Mouse (Mus musculus) midbrain, embryonic 11.5 days (tissue): ENCODE results near the gene Apaf1. TPM values are rescaled to one million over a fixed set of nuclear protein-coding genes. Genes with fewer than 3 reads are reported as not detected.

Experiments
- ATAC-seq: fragments of 200-750 bp; cut with Nextera tagmentation; 2 replicates; pipeline ENCODE4 v1.8.0; 2017; ENCODE audit warnings: moderate TSS enrichment, moderate library complexity; ENCODE audit not compliant: low FRiP score
- DNase-seq: peaks from one replicate; pipeline ENCODE4 v3.0.0; 2015; ENCODE audit warnings: low spot score; ENCODE audit errors: missing footprints
- H3K27ac ChIP-seq: fragments of 300-500 bp; sonication (generic); 2 replicates; pipeline ENCODE4 v1.5.1; 2014; ENCODE audit warnings: low read depth, low read length
- H3K27me3 ChIP-seq: fragments of 300-500 bp; sonication (generic); 2 replicates; pipeline ENCODE4 v1.6.1; 2014; ENCODE audit warnings: mild to moderate bottlenecking, low read length, moderate library complexity, mixed read lengths; ENCODE audit not compliant: control insufficient read depth, insufficient read depth
- H3K36me3 ChIP-seq: fragments of 300-500 bp; sonication (generic); 2 replicates; pipeline ENCODE4 v1.6.1; 2014; ENCODE audit warnings: mild to moderate bottlenecking, low read length, moderate library complexity, mixed read lengths; ENCODE audit not compliant: control insufficient read depth, insufficient read depth
- H3K4me1 ChIP-seq: fragments of 300-500 bp; sonication (generic); 2 replicates; pipeline ENCODE4 v1.6.1; 2014; ENCODE audit warnings: low read length; ENCODE audit not compliant: control insufficient read depth, insufficient read depth
- H3K4me2 ChIP-seq: fragments of 300-500 bp; sonication (generic); 2 replicates; pipeline ENCODE4 v1.6.1; 2014; ENCODE audit warnings: mild to moderate bottlenecking, moderate library complexity
- H3K4me3 ChIP-seq: fragments of 300-500 bp; sonication (generic); 2 replicates; pipeline ENCODE4 v1.5.1; 2014; ENCODE audit warnings: low read depth, low read length
- H3K9ac ChIP-seq: fragments of 300-500 bp; sonication (generic); 2 replicates; pipeline ENCODE4 v1.6.1; 2014; ENCODE audit warnings: low read length
- H3K9me3 ChIP-seq: fragments of 300-500 bp; sonication (generic); 2 replicates; pipeline ENCODE4 v1.6.1; 2016; ENCODE audit warnings: low read length; ENCODE audit not compliant: control insufficient read depth
- WGBS: fragments of 180-500 bp; shearing (Covaris S2); extraction: QIAGEN DNeasy Blood & Tissue Kit; methylation state at CpG from one replicate; pipeline ENCODE4 v1.1.7; 2014; 5-methylcytosine and 5-hydroxymethylcytosine counted together
- polyA plus RNA-seq: library from polyadenylated mRNA; unstranded; fragments of >200 nt; fragmentation: Nextera tagmentation; extraction: Ambion mirVana; gene quantifications from 2 replicates; pipeline ENCODE4 v1.2.1, GENCODE M21; 2014

Apaf1 gene
- polyA plus RNA-seq, 1 experiment from 2014 or later, result 23.9 TPM

DNA sequence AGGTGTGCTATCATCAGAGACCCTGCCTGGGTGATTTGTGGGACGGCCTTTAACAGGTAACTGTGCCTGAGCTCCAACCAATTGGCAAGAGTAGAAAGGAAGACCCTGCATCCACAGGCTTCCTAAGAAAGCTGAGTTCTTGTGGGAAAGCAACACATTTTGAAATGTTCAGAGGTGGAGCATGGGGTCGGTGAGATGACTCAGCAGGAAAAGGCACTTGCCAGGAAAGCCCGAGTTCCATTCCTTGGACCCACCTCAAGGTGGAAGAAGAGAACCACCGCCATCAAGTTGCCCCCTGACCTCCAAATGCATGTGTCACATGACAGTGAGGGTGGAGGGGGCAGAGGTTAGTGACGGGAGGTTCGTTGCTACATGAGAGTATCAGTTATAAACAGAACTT lies 108.1 kb downstream of the Apaf1 start:
- peaks cover 3% of the 10 kb centered on the region; the same call in 1 of the 2 replicates for H3K4me1 ChIP-seq
- no peak overlapping the region for H3K9ac ChIP-seq
- peaks cover 10% of the 10 kb centered on the region for H3K27me3 ChIP-seq
- no peaks in the 10 kb centered on the region for H3K9me3 ChIP-seq
- H3K36me3 ChIP-seq, result no peaks in the 10 kb centered on the region
- H3K4me3 ChIP-seq, result no peak overlapping the region
- 89% methylated on average over 6 of the region's 6 CpGs for WGBS
- no peak overlapping the region for H3K27ac ChIP-seq
- no peak for ATAC-seq
- H3K4me2 ChIP-seq, result no peak overlapping the region
- DNase-seq, result peak; percentile 73

DNA sequence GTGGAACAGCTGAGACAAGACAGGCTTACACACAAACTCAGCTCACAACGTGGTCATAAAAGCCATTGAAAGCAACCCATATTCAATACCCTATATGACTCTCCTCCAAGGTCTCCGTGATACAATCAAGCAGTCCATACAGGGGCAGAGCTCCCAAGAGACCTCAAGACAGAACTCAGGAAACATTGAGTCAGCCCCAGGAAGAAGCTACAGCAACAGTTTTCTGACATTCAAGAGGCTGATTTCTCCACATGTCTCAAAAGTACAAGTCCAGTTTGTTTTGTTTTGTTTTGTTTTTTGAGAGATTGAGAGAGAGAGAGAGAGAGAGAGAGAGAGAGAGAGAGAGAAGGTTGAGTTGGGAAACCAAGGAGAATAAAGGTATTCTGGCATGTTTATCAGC lies 108.5 kb downstream of the Apaf1 start:
- no peaks in the 10 kb centered on the region for H3K36me3 ChIP-seq
- H3K4me1 ChIP-seq, result peaks cover 3% of the 10 kb centered on the region; the same call in 1 of the 2 replicates
- 75% methylated on average over 2 of the region's 2 CpGs for WGBS
- H3K27ac ChIP-seq, result no peak overlapping the region
- peaks cover 14% of the 10 kb centered on the region for H3K27me3 ChIP-seq
- H3K9me3 ChIP-seq, result no peaks in the 10 kb centered on the region
- H3K4me3 ChIP-seq, result no peak overlapping the region
- peak; percentile 2 for DNase-seq
- no peak overlapping the region for H3K9ac ChIP-seq
- ATAC-seq, result no peak
- no peak overlapping the region for H3K4me2 ChIP-seq

DNA sequence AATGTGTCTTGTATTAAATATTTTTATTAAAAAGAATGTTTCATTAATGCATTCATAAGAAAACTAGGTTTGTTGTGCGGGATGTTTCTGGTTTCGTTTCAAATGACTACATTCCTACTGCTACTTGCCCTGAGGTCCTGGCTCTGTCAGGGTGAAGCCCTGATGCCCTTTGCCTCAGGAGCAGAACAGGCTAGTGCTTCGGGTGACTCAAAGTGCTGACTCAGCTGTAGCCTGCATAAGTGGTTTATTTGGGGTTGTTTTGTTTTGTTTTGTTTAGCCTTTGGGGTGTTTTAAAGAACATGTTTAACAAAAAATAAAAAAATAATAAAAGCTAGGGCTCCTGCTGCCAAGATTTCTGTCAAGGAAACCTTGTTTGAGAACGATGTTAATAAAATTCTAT lies 112.0 kb downstream of the Apaf1 start:
- H3K4me1 ChIP-seq, result peaks cover 3% of the 10 kb centered on the region; the same call in 1 of the 2 replicates
- no peak overlapping the region for H3K4me3 ChIP-seq
- ATAC-seq (no peak), DNase-seq (peak; percentile 87)
- H3K4me2 ChIP-seq, result no peak overlapping the region
- 40% methylated on average over 4 of the region's 4 CpGs for WGBS
- H3K27me3 ChIP-seq, result peaks cover 27% of the 10 kb centered on the region
- H3K9ac ChIP-seq, result no peak overlapping the region
- H3K27ac ChIP-seq, result no peak overlapping the region
- H3K9me3 ChIP-seq, result no peaks in the 10 kb centered on the region
- no peaks in the 10 kb centered on the region for H3K36me3 ChIP-seq

DNA sequence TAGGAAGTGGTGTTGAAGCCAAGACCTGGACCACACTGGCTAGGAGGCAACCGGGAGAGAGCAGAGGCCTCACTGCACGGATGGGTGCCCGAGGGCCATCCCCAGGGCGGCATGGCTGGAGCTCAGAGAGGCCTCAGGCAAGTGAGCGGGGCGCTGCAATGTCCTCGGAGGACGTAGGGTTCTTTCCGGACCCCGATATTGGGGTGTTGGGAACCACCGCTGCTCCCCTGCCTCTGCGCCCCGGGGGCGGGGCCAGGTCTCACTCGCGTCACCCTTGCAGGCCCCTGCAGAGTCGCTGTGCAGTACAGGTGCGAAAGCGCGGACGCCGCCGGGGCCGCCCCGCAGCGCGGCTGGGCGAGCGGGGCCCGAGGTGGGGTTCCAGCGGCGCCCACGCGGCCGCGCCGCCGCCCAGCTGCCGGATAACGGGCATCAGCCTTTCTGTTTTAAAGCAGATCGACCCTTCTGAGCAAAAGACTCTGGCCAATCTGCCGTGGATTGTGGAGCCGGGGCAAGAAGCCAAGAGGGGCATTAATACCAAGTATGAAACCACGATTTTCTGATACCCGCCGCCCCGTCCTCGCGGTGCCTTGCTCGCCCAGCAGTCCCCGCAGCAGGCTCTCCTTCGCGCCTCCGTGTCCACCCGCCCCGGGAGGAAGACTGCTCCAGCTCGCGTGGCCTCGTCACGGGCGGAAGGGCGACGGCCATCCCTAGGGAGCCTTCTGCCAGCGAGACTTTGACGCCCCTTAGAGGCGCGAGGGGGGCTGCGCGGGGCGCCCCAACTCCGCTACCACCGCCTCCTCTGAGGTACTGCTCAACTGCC lies 113.0 kb downstream of the Apaf1 start:
- DNase-seq (peak; percentile 94), ATAC-seq (peak; percentile 66)
- Histone ChIP-seq H3K36me3 (no peaks in the 10 kb centered on the region), H3K4me1 (peaks cover 4% of the 10 kb centered on the region), H3K4me2 (peak overlapping the region; percentile 91), H3K4me3 (peak overlapping the region; percentile 43), H3K9ac (peak overlapping the region; percentile 52), H3K27me3 (peaks cover 27% of the 10 kb centered on the region), H3K9me3 (no peaks in the 10 kb centered on the region), H3K27ac (no peak overlapping the region)
- WGBS, result 1% methylated on average over 72 of the region's 72 CpGs

DNA sequence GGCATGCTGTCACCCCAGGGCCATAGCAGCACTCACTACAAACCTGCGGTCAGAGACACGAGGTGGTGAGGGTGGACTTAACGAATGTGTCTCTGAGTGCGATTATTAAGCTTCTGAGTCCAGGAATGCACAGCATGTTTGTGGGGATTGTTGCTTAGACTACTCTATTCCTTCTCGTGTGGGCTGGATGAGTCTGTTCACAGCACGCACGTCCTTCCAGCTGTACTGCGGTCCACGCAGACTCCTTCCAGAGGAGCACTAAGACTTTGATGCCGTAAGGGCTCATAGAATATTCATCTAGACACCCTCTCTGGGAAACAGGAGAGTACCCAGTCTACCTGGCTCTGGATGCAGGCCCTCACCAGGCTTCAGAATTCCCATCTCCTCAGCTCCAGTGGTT lies 114.3 kb downstream of the Apaf1 start:
- H3K9me3 ChIP-seq, result no peaks in the 10 kb centered on the region
- no peak for DNase-seq
- no peak overlapping the region for H3K9ac ChIP-seq
- peaks cover 6% of the 10 kb centered on the region for H3K4me1 ChIP-seq
- 88% methylated on average over 10 of the region's 10 CpGs for WGBS
- peaks cover 27% of the 10 kb centered on the region for H3K27me3 ChIP-seq
- no peak overlapping the region for H3K4me2 ChIP-seq
- no peak overlapping the region for H3K27ac ChIP-seq
- no peak overlapping the region for H3K4me3 ChIP-seq
- no peaks in the 10 kb centered on the region for H3K36me3 ChIP-seq
- no peak for ATAC-seq

DNA sequence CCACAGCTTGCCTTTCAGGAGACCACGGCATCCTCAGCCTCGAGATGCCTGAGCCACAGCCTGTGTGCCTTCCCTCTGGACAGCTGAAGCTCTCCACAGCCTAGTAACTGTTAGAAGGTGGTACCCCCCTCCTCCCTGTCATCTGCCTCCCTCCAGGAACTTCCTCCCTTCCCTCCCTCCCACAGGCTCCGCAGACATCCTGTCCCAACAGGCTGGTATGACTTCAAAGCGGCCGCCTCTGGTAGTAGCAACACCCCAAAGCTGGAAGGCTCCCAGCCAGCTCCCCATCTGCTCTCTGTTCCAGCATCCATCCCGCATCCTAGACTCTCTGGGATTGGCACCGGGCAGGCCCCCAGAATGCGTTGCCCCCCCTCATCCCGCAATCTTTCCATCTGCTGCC lies 115.7 kb downstream of the Apaf1 start:
- ATAC-seq, result no peak
- Histone ChIP-seq H3K9ac (no peak overlapping the region), H3K36me3 (no peaks in the 10 kb centered on the region), H3K4me1 (peaks cover 6% of the 10 kb centered on the region), H3K27ac (no peak overlapping the region), H3K4me2 (no peak overlapping the region), H3K4me3 (no peak overlapping the region), H3K9me3 (no peaks in the 10 kb centered on the region), H3K27me3 (peaks cover 27% of the 10 kb centered on the region)
- peak; percentile 85 for DNase-seq
- WGBS, result 25% methylated on average over 9 of the region's 9 CpGs

DNA sequence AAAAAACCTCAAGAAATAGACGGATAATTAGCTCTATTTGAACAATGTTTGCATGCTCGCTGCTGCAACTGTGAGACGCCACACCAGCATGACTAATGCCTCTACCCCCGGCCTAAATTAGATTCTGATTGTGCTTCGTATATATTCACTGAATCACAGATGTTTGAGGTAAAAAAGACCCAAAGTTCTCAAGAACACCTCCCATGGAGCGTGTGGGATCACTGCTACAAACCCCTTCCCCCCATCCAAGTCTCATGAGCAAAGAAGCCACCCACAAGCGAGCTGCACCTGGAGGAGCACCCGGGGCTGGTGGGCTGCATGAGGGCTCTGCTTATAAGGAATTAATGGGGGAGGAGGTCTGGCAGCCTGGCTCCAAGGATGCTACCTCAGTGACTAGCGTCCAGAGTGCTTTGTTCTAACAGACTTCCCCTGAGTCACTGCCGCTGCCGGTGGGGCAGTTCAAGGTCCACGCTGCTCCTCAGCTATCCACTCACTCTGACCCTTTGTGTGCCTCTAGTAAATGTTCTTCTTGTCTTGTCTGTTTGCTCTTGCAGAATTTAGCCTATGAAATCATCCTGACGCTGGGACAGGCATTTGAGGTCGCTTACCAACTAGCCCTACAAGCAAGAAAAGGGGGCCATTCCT lies 116.8 kb downstream of the Apaf1 start:
- H3K9me3 ChIP-seq, result no peaks in the 10 kb centered on the region
- no peak for ATAC-seq
- H3K9ac ChIP-seq, result no peak overlapping the region
- peaks cover 27% of the 10 kb centered on the region for H3K27me3 ChIP-seq
- peak; percentile 80 for DNase-seq
- no peaks in the 10 kb centered on the region for H3K36me3 ChIP-seq
- H3K4me3 ChIP-seq, result no peak overlapping the region
- H3K4me2 ChIP-seq, result no peak overlapping the region
- 63% methylated on average over 14 of the region's 14 CpGs for WGBS
- H3K27ac ChIP-seq, result no peak overlapping the region
- peaks cover 6% of the 10 kb centered on the region for H3K4me1 ChIP-seq

DNA sequence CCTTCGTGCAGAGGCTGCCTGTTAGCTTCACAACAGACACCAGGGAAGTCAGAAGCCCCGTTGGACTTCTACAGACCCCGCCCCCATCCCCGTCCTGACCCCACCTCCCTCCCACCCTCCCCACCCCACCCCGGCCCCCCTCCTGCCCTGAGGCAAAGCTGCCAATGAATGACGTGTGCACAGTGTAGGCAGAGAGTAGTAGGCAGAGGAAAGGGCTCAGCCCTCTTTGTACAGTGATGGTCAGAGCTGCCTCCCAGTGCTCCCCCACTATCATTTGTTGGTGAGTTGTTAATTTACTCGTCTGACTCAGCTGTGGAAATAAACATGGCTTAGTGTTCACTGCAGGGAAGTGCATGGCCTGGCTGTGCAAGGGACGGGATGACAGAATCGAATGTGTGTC lies 118.1 kb downstream of the Apaf1 start:
- WGBS, result 25% methylated on average over 9 of the region's 9 CpGs
- Histone ChIP-seq H3K9me3 (no peaks in the 10 kb centered on the region), H3K4me2 (no peak overlapping the region), H3K4me3 (no peak overlapping the region), H3K9ac (no peak overlapping the region), H3K4me1 (peaks cover 3% of the 10 kb centered on the region; the same call in 1 of the 2 replicates), H3K36me3 (no peaks in the 10 kb centered on the region), H3K27me3 (peaks cover 17% of the 10 kb centered on the region), H3K27ac (no peak overlapping the region)
- DNase-seq, result no peak
- ATAC-seq, result peak; percentile 38; the same call in 1 of the 2 replicates

DNA sequence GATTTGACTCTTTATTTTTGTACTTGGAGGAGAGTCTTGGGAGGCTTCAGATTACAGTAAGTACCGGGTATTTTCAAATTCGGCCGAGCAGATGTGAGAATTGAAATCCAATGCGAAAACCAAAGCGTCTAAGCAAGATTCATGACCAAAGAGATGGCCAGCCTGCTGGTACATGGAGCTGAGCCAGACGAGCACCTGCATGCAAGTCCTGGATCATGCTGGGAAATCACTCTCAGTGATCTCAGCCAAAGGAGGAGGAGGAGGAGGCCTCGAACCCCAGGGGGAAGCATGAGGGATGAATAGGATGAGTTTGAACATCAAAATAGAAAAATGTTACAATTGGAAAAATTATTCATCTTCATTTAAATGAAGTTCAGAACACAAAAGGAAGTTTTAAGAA lies 122.2 kb downstream of the Apaf1 start:
- Histone ChIP-seq H3K4me1 (peaks cover 3% of the 10 kb centered on the region; the same call in 1 of the 2 replicates), H3K4me3 (no peak overlapping the region), H3K4me2 (no peak overlapping the region), H3K27ac (no peak overlapping the region), H3K27me3 (no peaks in the 10 kb centered on the region; the same call in 1 of the 2 replicates), H3K9me3 (no peaks in the 10 kb centered on the region), H3K36me3 (no peaks in the 10 kb centered on the region), H3K9ac (no peak overlapping the region)
- no peak for ATAC-seq
- WGBS, result 80% methylated on average over 7 of the region's 7 CpGs
- DNase-seq, result peak; percentile 64
